25 mouse cellular contexts compared by ENCODE assay signal in genomic region chr2:76518407-76519063, GRCm38 (mm10).
DNase-seq lines count a peak whose midpoint lies in the region; ATAC-seq and TF ChIP-seq lines count a peak whose summit lies in the region.
"Had no signal": no experiment of that assay in that cellular context is flagged by ENCODE, and none has a peak within 500 bp of the region (broad histone marks: within the 10 kb centered on the region; RNA-seq: fewer than 3 reads in every experiment).

No protein-coding gene starts in this region.

- DNase-seq in cerebellum, adult 2 months, result peak; percentile 38 to 46
- no peak for DNase-seq in cerebellum, adult 8-10 months
- DNase-seq in brain, adult 2 months (ENCODE audit: low read depth, low spot score), result peak; percentile 54
- no peak for DNase-seq in right cerebral cortex, postnatal 25 days
- DNase-seq: adrenal gland, adult 2 months; adrenal gland, postnatal 14 days; B cell, adult 2 months; cerebellum, postnatal 14 days; gastrocnemius, adult 2 months; gastrocnemius, postnatal 14 days; heart, adult 11 months; heart, postnatal 14 days; heart, postnatal 4 days; kidney, adult 11 months had no signal

- H3K9me3 ChIP-seq in intestine, postnatal 0 days (ENCODE audit: control insufficient read depth), result no peaks in the 10 kb centered on the region
- H3K9me3 ChIP-seq in intestine, embryonic 16.5 days (ENCODE audit: control insufficient read depth, low read length), result no peaks in the 10 kb centered on the region
- H3K9me3 ChIP-seq in forebrain, embryonic 13.5 days (replicated peaks), result no peaks in the 10 kb centered on the region
- H3K9me3 ChIP-seq: forebrain, embryonic 10.5 days; G1E; heart, embryonic 13.5 days had no signal

- no peak overlapping the region for H3K4me2 ChIP-seq in intestine, postnatal 0 days (replicated peaks; ENCODE audit: low read depth)
- H3K4me2 ChIP-seq in intestine, embryonic 16.5 days (ENCODE audit: low read depth, low read length), result no peak overlapping the region
- H3K4me2 ChIP-seq in forebrain, embryonic 13.5 days, result no peak overlapping the region
- H3K4me2 ChIP-seq: heart, embryonic 13.5 days; hindbrain, embryonic 14.5 days had no signal

- no peak for TF ChIP-seq POLR2A in cerebellum, adult 2 months (IDR thresholded peaks at IDR 0.05; ENCODE audit: borderline replicate concordance, insufficient read depth, low read length)

- no peaks in the 10 kb centered on the region for H3K36me3 ChIP-seq in intestine, postnatal 0 days (ENCODE audit: control insufficient read depth, insufficient read depth)
- H3K36me3 ChIP-seq in intestine, embryonic 16.5 days (ENCODE audit: control insufficient read depth, insufficient read depth, low read length), result no peaks in the 10 kb centered on the region
- no peaks in the 10 kb centered on the region for H3K36me3 ChIP-seq in forebrain, embryonic 13.5 days (ENCODE audit: poor library complexity, severe bottlenecking)
- H3K36me3 ChIP-seq: forebrain, embryonic 10.5 days; G1E; heart, embryonic 13.5 days had no signal

- H3K4me1 ChIP-seq in cerebellum, adult 2 months (ENCODE audit: control insufficient read depth, insufficient read depth, low read length), result peaks cover 15% of the 10 kb centered on the region
- H3K4me1 ChIP-seq in intestine, postnatal 0 days (replicated peaks; ENCODE audit: control insufficient read depth, insufficient read depth, low read length), result no peaks in the 10 kb centered on the region
- no peaks in the 10 kb centered on the region for H3K4me1 ChIP-seq in intestine, embryonic 16.5 days (ENCODE audit: control insufficient read depth, insufficient read depth, low read length)
- H3K4me1 ChIP-seq in forebrain, embryonic 13.5 days, result no peaks in the 10 kb centered on the region
- H3K4me1 ChIP-seq: heart, embryonic 13.5 days had no signal

- no peak overlapping the region for H3K4me3 ChIP-seq in cerebellum, adult 2 months (replicated peaks; ENCODE audit: insufficient read depth, low read depth, low read length)
- H3K4me3 ChIP-seq in intestine, postnatal 0 days (ENCODE audit: low read depth, low read length), result no peak overlapping the region
- no peak overlapping the region for H3K4me3 ChIP-seq in intestine, embryonic 16.5 days (ENCODE audit: low read length)
- H3K4me3 ChIP-seq in forebrain, embryonic 13.5 days, result no peak overlapping the region
- H3K4me3 ChIP-seq: forebrain, embryonic 10.5 days; gastrocnemius, adult 2 months; heart, embryonic 13.5 days had no signal

- no peak overlapping the region for H3K9ac ChIP-seq in intestine, postnatal 0 days (ENCODE audit: low read depth, low read length)
- no peak overlapping the region for H3K9ac ChIP-seq in intestine, embryonic 16.5 days (ENCODE audit: low read depth, low read length)
- H3K9ac ChIP-seq in forebrain, embryonic 13.5 days, result no peak overlapping the region
- H3K9ac ChIP-seq: heart, embryonic 13.5 days; hindbrain, embryonic 14.5 days had no signal

- H3K27me3 ChIP-seq in cerebellum, adult 2 months (ENCODE audit: control insufficient read depth, insufficient read depth, low read length), result no peaks in the 10 kb centered on the region
- no peaks in the 10 kb centered on the region for H3K27me3 ChIP-seq in intestine, postnatal 0 days (replicated peaks; ENCODE audit: control insufficient read depth, insufficient read depth, low read length)
- no peaks in the 10 kb centered on the region for H3K27me3 ChIP-seq in intestine, embryonic 16.5 days (replicated peaks; ENCODE audit: control insufficient read depth, insufficient read depth, low read length)
- no peaks in the 10 kb centered on the region for H3K27me3 ChIP-seq in forebrain, embryonic 13.5 days
- H3K27me3 ChIP-seq: CH12.LX; heart, embryonic 13.5 days had no signal

- ATAC-seq in intestine, postnatal 0 days, result peak; percentile 57; the same call in 1 of the 2 replicates
- no peak for ATAC-seq in intestine, embryonic 16.5 days
- ATAC-seq in forebrain, embryonic 13.5 days, result no peak
- ATAC-seq: forebrain, embryonic 14.5 days; hindbrain, postnatal 0 days; inflammation-experienced regulatory T-cells, adult 6 months had no signal

- WGBS in cerebellum, adult 2 months, result 12% methylated on average over 5 of the region's 5 CpGs
- 83% methylated on average over 5 of the region's 5 CpGs for WGBS in intestine, postnatal 0 days
- WGBS in intestine, embryonic 16.5 days, result 87% methylated on average over 5 of the region's 5 CpGs
- WGBS in forebrain, embryonic 13.5 days, result 88% methylated on average over 5 of the region's 5 CpGs

- H3K27ac ChIP-seq in cerebellum, adult 2 months (ENCODE audit: insufficient read depth, low read length), result no peak overlapping the region
- no peak overlapping the region for H3K27ac ChIP-seq in intestine, postnatal 0 days (ENCODE audit: low read depth, low read length)
- no peak overlapping the region for H3K27ac ChIP-seq in intestine, embryonic 16.5 days (ENCODE audit: low read length)
- no peak overlapping the region for H3K27ac ChIP-seq in forebrain, embryonic 13.5 days
- H3K27ac ChIP-seq: forebrain, embryonic 10.5 days; gastrocnemius, adult 2 months; heart, embryonic 13.5 days; hindbrain, embryonic 14.5 days; hindbrain, postnatal 0 days had no signal

- TF ChIP-seq CTCF in cerebellum, adult 2 months (IDR thresholded peaks at IDR 0.05; ENCODE audit: borderline replicate concordance, insufficient read depth, low read depth, low read length), result no peak
- no peak for TF ChIP-seq CTCF in intestine, postnatal 0 days (IDR thresholded peaks at IDR 0.05; ENCODE audit: low read depth)

Comparison
In these comparisons a context has a peak if more than half of its experiments do, and no peak if none do; other contexts are left out.
1. DNase-seq: peak in cerebellum, adult 2 months (2 of 2) and brain, adult 2 months (single experiment); none in cerebellum, adult 8-10 months (single experiment) and right cerebral cortex, postnatal 25 days (single experiment).